Mouse (Mus musculus) kidney, adult 2 months (tissue): Measurements from ENCODE around the gene G6pc.

Experiments used
- CTCF ChIP-seq: fragments of 200-500 bp; conservative IDR thresholded peaks from 2 replicates; pipeline ENCODE4 v1.5.1; 2011; ENCODE audit warnings: low read depth, mild to moderate bottlenecking, control low read depth, low read length, moderate library complexity, mixed read lengths; ENCODE audit not compliant: insufficient read depth, insufficient read length
- POLR2A ChIP-seq: fragments of 200-500 bp; IDR thresholded peaks from one replicate; pipeline ENCODE4 v1.6.1; 2011; ENCODE audit warnings: low read depth, low read length, control low read depth

- TF ChIP-seq POLR2A (peak; percentile 39), CTCF (no peak)
Measured at GRCm38 (mm10) chr11:101424925-101425813, 57.8 kb downstream of the G6pc start, which contains the start of the genes Rundc1 and Ptges3l.
